Mouse (Mus musculus) heart, embryonic 11.5 days (tissue): Measurements from ENCODE around the gene Eno3. TPM values are rescaled to one million over a fixed set of nuclear protein-coding genes. Genes with fewer than 3 reads are reported as not detected.

Experiments used
- ATAC-seq: fragments of 200-750 bp; cut with Nextera tagmentation; replicated peaks from 2 replicates; pipeline ENCODE4 v1.8.0; 2017; ENCODE audit warnings: moderate library complexity; ENCODE audit not compliant: insufficient number of reproducible peaks, low FRiP score, low TSS enrichment
- H3K27ac ChIP-seq: fragments of 300-500 bp; sonication (generic); 2 replicates; pipeline ENCODE4 v1.5.1; 2014; ENCODE audit warnings: mild to moderate bottlenecking, low read depth, low read length
- H3K27me3 ChIP-seq: fragments of 300-500 bp; sonication (generic); 2 replicates; pipeline ENCODE4 v1.6.1; 2014; ENCODE audit warnings: mild to moderate bottlenecking, low read length, mixed read lengths; ENCODE audit not compliant: control insufficient read depth, insufficient read depth
- H3K36me3 ChIP-seq: fragments of 300-500 bp; sonication (generic); 2 replicates; pipeline ENCODE4 v1.6.1; 2014; ENCODE audit warnings: mild to moderate bottlenecking, low read length, moderate library complexity, mixed read lengths; ENCODE audit not compliant: control insufficient read depth, insufficient read depth
- H3K4me1 ChIP-seq: fragments of 300-500 bp; sonication (generic); 2 replicates; pipeline ENCODE4 v1.6.1; 2014; ENCODE audit warnings: low read length; ENCODE audit not compliant: control insufficient read depth, insufficient read depth
- H3K4me2 ChIP-seq: fragments of 300-500 bp; sonication (generic); 2 replicates; pipeline ENCODE4 v1.6.1; 2014; ENCODE audit warnings: mild to moderate bottlenecking, moderate library complexity
- H3K4me3 ChIP-seq: fragments of 300-500 bp; sonication (generic); 2 replicates; pipeline ENCODE4 v1.5.1; 2014; ENCODE audit warnings: low read depth, low read length
- H3K9ac ChIP-seq: fragments of 300-500 bp; sonication (generic); 2 replicates; pipeline ENCODE4 v1.6.1; 2014; ENCODE audit warnings: mild to moderate bottlenecking, low read depth, low read length, moderate library complexity
- H3K9me3 ChIP-seq: fragments of 300-500 bp; sonication (generic); replicated peaks from 2 replicates; pipeline ENCODE4 v1.6.1; 2016; ENCODE audit warnings: low read length; ENCODE audit not compliant: control insufficient read depth
- WGBS: fragments of 180-500 bp; shearing (Covaris S2); extraction: QIAGEN DNeasy Blood & Tissue Kit; methylation state at CpG from one replicate; pipeline ENCODE4 v1.1.7; 2014; ENCODE audit not compliant: insufficient replicate concordance; 5-methylcytosine and 5-hydroxymethylcytosine counted together
- polyA plus RNA-seq: library from polyadenylated mRNA; unstranded; fragments of >200 nt; fragmentation: Nextera tagmentation; extraction: Ambion mirVana; gene quantifications from 2 replicates; pipeline ENCODE4 v1.2.1, GENCODE M21; 2014

The Eno3 gene
- polyA plus RNA-seq, 1 experiment from 2014 or later = 272 TPM

- Histone ChIP-seq H3K9ac (peak overlapping the region; percentile 88), H3K4me1 (peaks cover 23% of the 10 kb centered on the region), H3K4me3 (peak overlapping the region; percentile 80), H3K4me2 (peak overlapping the region; percentile 96), H3K27ac (peak overlapping the region; percentile 73), H3K36me3 (0 out of 2 replicates have a peak, but pooled peaks cover 4% of the 10 kb centered on the region), H3K9me3 (no peaks in the 10 kb centered on the region), H3K27me3 (no peaks in the 10 kb centered on the region)
- WGBS = 3% methylated on average over 16 of the region's 16 CpGs
- peak; percentile 45; the same call in 1 of the 2 replicates for ATAC-seq
Observed at GRCm38 (mm10) chr11:70686901-70687566, 30.0 kb downstream of the Eno3 start.

DNA sequence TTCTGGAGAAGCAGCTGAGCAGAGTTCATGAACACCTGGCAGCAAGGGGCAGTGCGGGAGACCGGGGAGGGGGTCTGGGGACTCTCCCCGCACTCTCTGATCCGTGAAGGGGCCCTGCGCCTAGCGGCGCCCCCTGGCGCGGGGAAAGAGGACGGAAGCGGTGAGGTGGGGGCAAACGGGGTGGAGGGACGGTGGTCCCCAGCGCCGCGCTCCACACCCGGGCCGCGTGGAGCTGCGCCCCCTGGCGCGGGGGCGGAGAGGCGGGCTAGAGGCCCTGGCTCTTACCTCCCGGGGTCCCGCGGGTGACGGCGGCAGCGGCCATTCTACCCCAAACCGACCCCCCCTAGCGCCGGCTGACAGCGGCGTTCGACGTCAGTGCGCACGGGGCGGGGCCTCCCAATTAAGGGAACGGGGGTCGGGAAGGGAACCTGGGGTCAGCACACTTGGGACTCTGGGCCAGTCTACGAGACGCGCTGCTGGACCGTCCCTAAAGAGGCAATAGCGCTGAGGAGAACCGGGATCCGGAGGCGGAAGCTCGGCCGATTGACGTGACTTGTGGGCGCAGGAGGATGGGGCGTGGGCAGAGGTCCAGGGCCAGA is 30.7 kb downstream of the Eno3 start, which contains the start of gene Camta2:
TSS of gene Camta2 (minus strand) at position 505 of the 599 bp plus-strand sequence.
- Histone ChIP-seq H3K4me2 (peak within 1 kb of the TSS; percentile 96), H3K27me3 (no peaks in the 10 kb centered on the region), H3K4me3 (peak within 1 kb of the TSS; percentile 80), H3K36me3 (0 out of 2 replicates have a peak, but pooled peaks cover 4% of the 10 kb centered on the region), H3K4me1 (peaks cover 19% of the 10 kb centered on the region), H3K9me3 (no peaks in the 10 kb centered on the region), H3K9ac (peak within 1 kb of the TSS; percentile 88), H3K27ac (peak within 1 kb of the TSS; percentile 73)
- WGBS = under 1% methylated on average over 37 of the region's 55 CpGs
- ATAC-seq = peak; percentile 71

GRCm38 (mm10) chr11:70688372-70688771 is 31.4 kb downstream of the Eno3 start:
- peak overlapping the region; percentile 96 for H3K4me2 ChIP-seq
- peak overlapping the region; percentile 88 for H3K9ac ChIP-seq
- ATAC-seq = no peak

GRCm38 (mm10) chr11:70689578-70689977 is 32.6 kb downstream of the Eno3 start:
- ATAC-seq = no peak
- Histone ChIP-seq H3K4me1 (peaks cover 19% of the 10 kb centered on the region), H3K4me2 (no peak overlapping the region), H3K9ac (no peak overlapping the region), H3K9me3 (no peaks in the 10 kb centered on the region), H3K27ac (no peak overlapping the region), H3K27me3 (no peaks in the 10 kb centered on the region), H3K36me3 (no peaks in the 10 kb centered on the region), H3K4me3 (no peak overlapping the region)
- 36% methylated on average over 4 of the region's 4 CpGs for WGBS

More at GRCm38 (mm10) chr11:70688372-70688771, 31.4 kb downstream of the Eno3 start:
- peak overlapping the region; percentile 73 for H3K27ac ChIP-seq
- no peaks in the 10 kb centered on the region for H3K27me3 ChIP-seq
- peak overlapping the region; percentile 80 for H3K4me3 ChIP-seq
- 13% methylated on average over 8 of the region's 8 CpGs for WGBS
- H3K9me3 ChIP-seq = no peaks in the 10 kb centered on the region
- H3K36me3 ChIP-seq = 0 out of 2 replicates have a peak, but pooled peaks cover 4% of the 10 kb centered on the region
- H3K4me1 ChIP-seq = peaks cover 19% of the 10 kb centered on the region

DNA sequence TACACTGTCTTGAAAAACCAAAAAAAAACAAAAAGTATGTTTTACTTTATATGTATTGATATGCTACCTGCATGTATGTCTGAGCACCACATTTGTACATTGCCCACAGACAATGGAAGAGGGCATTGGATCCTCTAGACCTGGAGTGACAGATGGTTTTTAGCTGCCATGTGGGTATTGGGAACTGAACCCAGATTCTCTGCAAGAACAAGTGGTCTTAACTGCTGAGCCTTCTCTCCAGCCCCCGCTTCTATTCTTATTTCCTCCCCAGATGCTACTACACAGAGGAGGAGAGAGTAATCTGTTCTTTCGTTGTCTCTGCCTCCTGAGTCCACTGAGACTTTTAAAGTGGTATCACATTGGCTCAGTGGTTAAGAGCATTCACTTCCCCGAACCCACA is 36.5 kb downstream of the Eno3 start:
- Histone ChIP-seq H3K9me3 (no peaks in the 10 kb centered on the region), H3K4me3 (no peak overlapping the region), H3K9ac (no peak overlapping the region), H3K27me3 (no peaks in the 10 kb centered on the region), H3K4me1 (peaks cover 10% of the 10 kb centered on the region), H3K4me2 (no peak overlapping the region), H3K27ac (no peak overlapping the region), H3K36me3 (no peaks in the 10 kb centered on the region)
- WGBS = 57% methylated on average over 3 of the region's 3 CpGs
- no peak for ATAC-seq

- ATAC-seq = no peak
- WGBS = 66% methylated on average over 3 of the region's 3 CpGs
- no peaks in the 10 kb centered on the region for H3K9me3 ChIP-seq
- no peaks in the 10 kb centered on the region for H3K27me3 ChIP-seq
- no peak overlapping the region for H3K27ac ChIP-seq
- H3K9ac ChIP-seq = no peak overlapping the region
- no peaks in the 10 kb centered on the region for H3K36me3 ChIP-seq
- H3K4me3 ChIP-seq = no peak overlapping the region
- H3K4me2 ChIP-seq = no peak overlapping the region
- peaks cover 15% of the 10 kb centered on the region for H3K4me1 ChIP-seq
Observed at GRCm38 (mm10) chr11:70697376-70697775, 40.4 kb downstream of the Eno3 start.

DNA sequence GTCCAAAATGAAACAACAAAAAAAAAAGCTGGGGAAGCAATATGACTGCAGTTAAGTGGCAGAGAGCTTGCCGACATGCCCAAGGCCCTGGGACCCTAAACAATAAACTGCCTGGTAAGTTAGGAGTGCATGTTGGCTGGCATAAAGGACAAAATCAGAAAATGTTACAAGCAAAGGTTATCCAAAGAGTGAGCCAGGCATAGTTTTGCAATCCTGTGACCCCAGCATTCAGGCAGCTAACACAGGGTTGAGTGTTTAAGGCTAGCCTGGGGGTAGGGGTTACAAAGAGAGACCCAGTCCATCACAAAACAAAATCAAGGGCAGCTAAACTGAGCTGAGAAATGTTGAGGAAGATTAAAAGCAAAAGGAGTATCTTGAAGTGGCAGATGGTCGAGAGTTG is 42.0 kb downstream of the Eno3 start:
- no peak for ATAC-seq
- H3K36me3 ChIP-seq = peaks cover 5% of the 10 kb centered on the region; the same call in 1 of the 2 replicates
- H3K27ac ChIP-seq = no peak overlapping the region
- H3K9ac ChIP-seq = no peak overlapping the region
- WGBS = 62% methylated on average over 2 of the region's 2 CpGs
- H3K9me3 ChIP-seq = no peaks in the 10 kb centered on the region
- peaks cover 20% of the 10 kb centered on the region for H3K4me1 ChIP-seq
- H3K27me3 ChIP-seq = no peaks in the 10 kb centered on the region
- no peak overlapping the region for H3K4me3 ChIP-seq
- no peak overlapping the region for H3K4me2 ChIP-seq

DNA sequence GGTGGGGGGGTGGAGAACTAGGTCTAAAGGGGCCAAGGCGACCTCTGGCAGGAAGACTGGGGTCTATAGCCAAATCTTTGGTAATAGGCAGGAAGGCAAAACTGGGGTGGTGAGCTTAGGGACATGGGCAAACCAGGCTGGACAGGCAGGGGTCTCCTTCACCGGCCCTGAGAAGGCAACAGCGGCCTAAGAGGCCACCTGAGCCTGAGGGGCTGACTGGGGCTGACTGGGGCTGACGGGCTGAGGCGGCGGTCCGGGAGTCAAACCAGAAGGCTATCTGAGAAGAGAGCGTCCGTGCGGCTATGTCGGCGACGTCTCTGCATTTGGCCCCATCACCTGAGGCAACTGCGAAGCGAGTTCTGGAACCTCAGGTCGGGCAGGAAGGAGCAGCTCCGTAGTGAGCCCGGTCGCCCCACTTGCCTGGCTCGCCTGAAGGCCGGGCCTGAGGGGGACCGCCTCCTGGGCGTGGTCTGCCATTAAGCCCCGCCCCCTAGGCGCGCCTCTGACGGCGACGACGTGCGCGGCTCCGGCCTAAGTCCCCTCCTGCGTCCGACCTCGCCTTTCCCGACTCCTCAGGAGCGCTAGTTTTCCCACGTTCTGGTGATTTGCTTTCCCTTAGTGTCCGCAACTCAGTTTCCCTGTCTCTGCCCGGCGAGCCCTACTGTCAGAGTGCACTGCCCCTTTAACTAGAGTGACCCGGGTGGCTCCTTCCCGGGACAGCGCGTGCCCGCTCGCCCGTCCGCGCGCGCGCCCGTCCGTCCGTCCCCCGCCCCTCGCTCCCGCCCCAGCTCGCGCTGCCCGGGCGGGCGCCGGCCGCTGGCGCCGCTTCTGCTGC is 42.9 kb downstream of the Eno3 start, which contains the start of the genes Inca1 and Kif1c:
TSS of gene Inca1 (minus strand) at position 434 of the 835 bp plus-strand sequence.
TSS of gene Kif1c (plus strand) at position 827 of the 835 bp plus-strand sequence.
- H3K4me2 ChIP-seq = peak within 1 kb of the TSS; percentile 92
- peak within 1 kb of the TSS; percentile 92 for H3K4me3 ChIP-seq
- no peaks in the 10 kb centered on the region for H3K9me3 ChIP-seq
- peaks cover 13% of the 10 kb centered on the region for H3K36me3 ChIP-seq
- H3K27ac ChIP-seq = peak within 1 kb of the TSS; percentile 94
- H3K9ac ChIP-seq = peak within 1 kb of the TSS; percentile 95
- H3K4me1 ChIP-seq = peaks cover 20% of the 10 kb centered on the region
- peak; percentile 92 for ATAC-seq
- H3K27me3 ChIP-seq = no peaks in the 10 kb centered on the region
- 1% methylated on average over 67 of the region's 69 CpGs for WGBS
